Mouse (Mus musculus): ENCODE data around the gene Magi2. TPM values are rescaled to one million over a fixed set of nuclear protein-coding genes. Genes with fewer than 3 reads are reported as not detected.
"Not testable (repeated sequence)": the region's sequence is repeated elsewhere in the genome, so short reads cannot be mapped to it uniquely, and the experiment has no call there.

Magi2 gene
- total RNA-seq, 2 experiments from 2014 or later: 5.4 to 7.1 TPM

DNA sequence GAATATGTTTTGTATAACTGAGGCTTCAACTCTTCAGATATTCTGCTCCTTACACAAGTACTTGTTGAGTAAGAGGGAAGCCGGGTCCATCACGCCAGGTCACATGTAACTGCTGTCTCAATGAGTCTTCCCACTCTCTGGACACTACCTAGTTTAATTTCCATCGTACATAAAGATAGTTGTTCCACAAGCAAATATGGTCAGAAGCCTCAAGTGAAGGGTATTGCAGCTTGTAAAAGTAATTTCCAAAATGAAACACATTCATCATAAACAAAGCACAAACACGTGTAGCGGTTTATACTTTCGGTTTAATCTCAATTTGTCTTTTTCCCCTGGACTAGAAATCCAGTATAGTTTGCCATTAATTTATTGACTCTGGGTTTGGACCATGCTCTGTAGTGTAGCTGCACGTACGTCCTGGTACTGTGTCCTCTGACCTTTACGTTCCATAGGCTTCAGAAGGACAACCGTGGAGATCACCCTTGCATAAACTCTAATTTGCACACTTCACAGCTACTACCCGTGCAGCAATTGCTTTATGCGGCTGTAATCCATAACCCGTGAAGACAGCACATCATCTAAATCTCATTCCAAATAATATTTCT, 1477.2 kb downstream of the Magi2 start:
- DNase-seq (ENCODE audit: low spot score): no peak
- intact Hi-C loops (cut with DNase I): loop anchor here (5.0 kb wide), 2 partner anchors 68 to 1182 kb away; no protein-coding TSS in a partner anchor

DNA sequence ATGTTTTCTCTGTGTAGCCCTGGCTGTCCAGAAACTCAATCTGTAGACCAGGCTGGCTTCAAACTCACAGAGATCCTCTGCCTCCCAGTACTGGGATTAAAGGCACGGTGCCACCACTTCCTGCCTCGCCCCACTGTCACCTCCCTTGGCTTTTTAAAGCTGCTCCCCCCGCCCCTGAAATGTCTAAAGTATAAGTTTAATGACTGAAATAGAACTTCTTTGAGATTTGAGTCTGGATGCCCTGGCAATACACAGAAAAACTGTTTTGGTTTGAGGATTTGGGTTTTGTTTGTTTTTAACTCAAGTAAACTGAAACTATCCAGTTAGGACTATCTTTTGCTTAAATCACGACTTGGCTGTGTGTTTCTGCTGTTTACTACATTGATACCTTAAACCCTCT, 1478.0 kb downstream of the Magi2 start:
- DNase-seq (ENCODE audit: low spot score): no peak
- intact Hi-C loops (cut with DNase I): loop anchor here (5.0 kb wide), 2 partner anchors 67 to 1183 kb away; no protein-coding TSS in a partner anchor

DNA sequence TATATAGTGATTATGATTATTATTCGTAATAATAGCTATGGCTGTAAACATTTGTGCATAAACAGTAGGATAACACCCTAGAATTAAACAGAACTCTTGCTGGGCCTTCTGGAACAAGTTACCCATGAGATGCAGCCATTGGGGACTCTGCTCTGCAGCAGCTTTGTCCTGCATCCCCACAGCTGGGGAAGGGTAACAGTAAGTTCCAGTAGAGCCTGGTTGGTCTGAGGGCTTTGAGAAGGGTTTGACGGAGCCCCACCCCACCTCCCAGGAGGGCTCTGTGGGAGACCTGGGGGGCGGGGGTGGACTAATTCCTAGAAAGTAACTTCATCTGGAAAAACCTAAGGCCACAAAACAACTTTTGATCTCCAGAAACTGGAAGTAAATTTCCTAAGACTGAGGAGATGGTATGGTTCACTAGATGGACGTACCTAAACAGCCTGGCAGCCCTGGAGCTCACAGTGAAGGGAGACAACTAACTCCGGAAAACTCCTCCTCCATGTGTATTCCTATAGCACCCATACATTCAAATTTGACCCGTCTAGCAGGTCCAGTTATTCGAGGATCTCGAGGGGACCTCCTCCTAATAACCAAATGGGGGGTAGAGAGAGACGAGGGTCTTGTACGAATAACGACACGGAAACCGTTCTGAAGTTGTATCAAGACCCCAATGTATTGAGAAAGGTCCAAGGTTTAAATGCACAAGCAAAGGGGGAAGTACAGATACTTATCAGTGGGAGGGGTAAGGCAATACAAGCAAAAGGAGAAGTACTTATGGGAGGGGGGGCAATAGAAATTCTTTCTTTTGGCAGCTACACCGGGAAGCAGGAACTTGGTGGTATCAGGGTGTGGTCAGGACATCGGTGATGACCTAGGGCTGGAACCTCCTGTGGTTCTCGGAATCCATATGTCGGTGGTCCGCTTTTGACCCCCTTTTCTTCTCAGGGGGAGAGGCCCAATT, 1479.8 kb downstream of the Magi2 start:
- DNase-seq (ENCODE audit: low spot score); intact Hi-C loops (cut with DNase I): not testable (repeated sequence)

DNA sequence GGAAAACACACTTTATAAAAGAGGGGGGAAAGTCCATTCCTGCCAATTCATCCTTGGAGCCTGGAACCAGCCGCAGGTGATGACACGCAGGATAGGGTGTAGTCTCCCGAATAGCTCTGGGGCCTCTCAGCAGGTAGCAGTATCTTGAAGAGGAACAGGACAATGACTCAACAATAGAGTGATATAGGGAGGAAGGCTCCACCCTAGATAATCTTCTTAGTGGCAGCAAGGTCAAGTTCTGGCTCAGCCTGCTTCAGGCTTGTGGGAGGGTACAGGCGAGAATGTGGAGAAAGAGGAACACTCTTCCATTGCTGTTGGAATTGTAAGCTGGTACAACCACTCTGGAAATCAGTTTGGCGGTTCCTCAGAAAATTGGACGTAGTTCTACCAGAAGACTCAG, 1484.0 kb downstream of the Magi2 start:
- intact Hi-C loops (cut with DNase I); DNase-seq (ENCODE audit: low spot score): not testable (repeated sequence)

DNA sequence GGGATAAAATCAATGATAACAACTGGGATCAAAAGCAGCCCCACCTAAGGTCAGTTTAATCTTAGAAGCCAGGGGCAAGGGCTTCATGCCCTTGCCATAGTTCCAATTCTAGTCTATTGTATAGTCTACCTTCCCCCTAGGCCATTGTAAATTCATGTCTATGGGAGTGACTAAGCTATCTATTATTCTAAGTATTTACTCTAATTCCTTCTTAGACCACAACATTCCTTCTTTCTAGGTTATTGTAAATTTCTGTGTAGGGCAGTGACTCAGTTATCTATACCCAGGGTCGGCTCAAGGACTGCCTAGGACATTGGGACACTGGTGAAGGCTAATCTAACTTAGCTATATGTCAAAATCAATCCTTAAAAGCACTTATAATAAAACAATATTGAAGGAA, 1487.8 kb downstream of the Magi2 start:
- intact Hi-C loops (cut with DNase I); DNase-seq (ENCODE audit: low spot score): not testable (repeated sequence)

DNA sequence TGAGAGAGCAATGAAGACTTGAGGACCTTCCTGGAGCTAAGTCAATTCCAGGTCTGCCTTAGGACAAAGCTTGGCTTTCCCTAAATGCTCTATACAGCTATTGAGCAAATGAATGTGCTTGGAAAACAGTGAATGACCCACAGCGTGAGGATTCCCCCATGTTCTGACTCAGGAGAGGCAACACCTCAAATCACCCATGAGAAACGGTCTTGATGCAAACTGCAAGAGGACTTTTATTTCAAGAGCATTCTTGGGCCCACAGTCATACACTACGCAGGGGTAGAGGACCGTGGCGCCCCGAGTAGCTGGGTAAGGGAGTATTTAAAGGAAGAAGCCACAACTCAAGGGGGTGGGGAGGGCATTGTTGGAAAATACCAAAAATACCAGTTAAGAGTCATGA, 1489.1 kb downstream of the Magi2 start:
- DNase-seq (ENCODE audit: low spot score); intact Hi-C loops (cut with DNase I): not testable (repeated sequence)

DNA sequence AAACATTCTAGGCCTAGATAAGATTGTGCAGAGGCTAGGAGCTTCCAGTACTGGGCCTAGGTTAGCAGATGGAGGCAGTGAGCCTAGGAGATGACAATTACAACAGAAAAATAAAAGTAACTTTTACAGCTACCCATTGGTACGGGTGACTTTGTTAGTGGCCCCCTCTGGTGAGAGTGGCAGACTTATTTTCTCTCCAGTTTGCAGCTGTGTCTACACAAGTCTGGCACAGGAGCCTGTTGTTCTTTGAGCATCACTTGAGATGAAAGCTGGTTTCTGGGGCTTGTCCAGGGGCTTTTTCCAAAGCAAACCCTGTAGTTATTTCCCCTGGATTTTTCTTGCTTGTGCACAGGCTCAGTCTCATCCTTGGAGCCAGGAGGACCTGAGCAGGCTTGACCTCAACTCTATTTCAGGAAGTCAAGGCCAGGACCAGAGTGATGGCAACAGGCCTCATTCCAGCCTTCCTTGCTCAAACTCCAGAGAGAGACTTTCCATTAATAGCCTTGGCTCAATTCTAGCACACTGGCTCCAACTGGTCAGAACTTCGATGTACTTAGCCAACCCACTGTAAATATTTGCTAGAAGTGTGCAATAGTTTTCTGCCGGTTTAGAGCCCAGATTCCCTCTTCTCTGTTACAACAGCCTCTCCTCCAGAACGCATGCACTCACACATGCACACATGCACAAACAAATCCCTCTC, 1493.5 kb downstream of the Magi2 start:
- intact Hi-C loops (cut with DNase I): loop anchor here (5.0 kb wide), 1 partner anchor 47 kb away; no protein-coding TSS in a partner anchor
- DNase-seq (ENCODE audit: low spot score): peak; percentile 23

DNA sequence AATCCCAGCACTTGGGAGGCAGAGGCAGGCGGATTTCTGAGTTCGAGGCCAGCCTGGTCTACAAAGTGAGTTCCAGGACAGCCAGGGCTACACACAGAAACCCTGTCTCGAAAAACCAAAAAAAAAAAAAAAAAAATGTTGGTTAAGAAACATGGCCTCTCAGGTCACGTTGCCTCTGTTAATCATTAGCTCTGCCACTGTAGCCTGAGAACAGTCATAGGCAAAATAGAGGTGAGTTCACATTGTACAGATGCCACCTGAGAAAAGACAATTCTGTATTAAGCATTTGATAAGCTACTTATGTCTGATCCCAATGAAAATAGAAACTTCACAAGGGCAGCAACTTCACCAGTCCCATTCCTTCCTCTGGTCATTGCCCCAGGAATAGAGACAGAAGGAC, 1496.4 kb downstream of the Magi2 start:
- DNase-seq (ENCODE audit: low spot score): not testable (repeated sequence)
- intact Hi-C loops (cut with DNase I): loop anchor here (5.0 kb wide), 1 partner anchor 44 kb away; no protein-coding TSS in a partner anchor

DNA sequence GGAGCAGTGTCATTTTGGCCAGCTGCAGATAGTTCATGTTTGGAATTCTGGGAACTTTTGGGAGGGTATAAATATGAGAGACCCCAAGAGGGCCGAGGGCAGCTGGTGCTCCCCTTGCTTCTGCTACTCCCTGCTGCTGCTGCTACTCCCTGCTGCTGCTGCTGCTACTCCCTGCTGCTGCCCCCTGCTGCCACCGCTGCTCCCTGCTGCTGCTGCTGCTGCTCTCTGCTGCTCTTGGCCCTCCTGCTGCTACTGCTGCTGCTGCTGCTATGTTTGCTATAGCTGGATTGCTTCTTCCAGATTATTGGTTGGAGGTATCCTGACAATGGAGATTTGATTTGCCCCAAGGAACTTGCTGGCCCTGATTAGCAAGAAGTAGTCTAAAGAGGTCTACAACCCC, 1512.0 kb downstream of the Magi2 start:
- intact Hi-C loops (cut with DNase I): no loop called here
- no peak for DNase-seq (ENCODE audit: low spot score)

DNA sequence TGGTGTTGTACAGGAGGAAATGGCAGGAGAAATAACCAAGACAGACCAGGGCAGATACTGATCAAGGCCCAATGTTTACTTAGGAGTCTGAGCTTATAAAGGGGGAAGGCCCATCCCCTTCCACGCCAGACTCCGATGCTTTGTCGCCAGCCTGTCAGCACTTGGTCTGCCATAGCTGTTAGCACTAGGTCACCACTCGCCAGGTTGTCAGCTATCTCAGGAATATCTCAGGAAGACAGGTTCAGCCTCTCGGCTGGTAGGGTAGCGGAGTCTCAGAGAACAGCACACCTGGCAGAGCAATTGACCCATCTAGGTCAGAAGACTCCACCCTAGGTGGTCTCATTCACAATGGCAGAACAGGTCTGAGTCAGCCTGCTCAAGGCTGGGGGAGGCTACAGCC, 1514.4 kb downstream of the Magi2 start:
- no peak for DNase-seq (ENCODE audit: low spot score)
- intact Hi-C loops (cut with DNase I): no loop called here

DNA sequence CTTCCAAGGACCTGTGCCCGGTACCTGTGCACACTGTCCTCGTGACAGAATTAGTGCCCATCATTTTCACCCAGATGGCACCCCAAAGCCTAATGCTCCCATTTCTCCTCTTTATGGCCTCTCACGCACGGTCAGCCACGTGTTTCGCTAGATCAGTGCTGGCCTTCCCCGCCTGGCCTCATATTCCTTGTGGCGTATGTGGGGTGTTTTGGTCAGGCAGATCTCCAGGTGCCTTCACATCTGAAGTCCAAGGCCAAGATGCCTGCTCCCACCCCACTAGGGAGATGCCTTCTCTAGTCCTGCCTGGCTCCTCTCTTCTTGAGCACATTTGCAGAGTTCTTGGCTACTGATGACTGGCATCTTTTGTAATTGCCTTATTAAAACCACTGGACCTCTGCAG, 1515.1 kb downstream of the Magi2 start:
- intact Hi-C loops (cut with DNase I): no loop called here
- DNase-seq (ENCODE audit: low spot score): no peak

DNA sequence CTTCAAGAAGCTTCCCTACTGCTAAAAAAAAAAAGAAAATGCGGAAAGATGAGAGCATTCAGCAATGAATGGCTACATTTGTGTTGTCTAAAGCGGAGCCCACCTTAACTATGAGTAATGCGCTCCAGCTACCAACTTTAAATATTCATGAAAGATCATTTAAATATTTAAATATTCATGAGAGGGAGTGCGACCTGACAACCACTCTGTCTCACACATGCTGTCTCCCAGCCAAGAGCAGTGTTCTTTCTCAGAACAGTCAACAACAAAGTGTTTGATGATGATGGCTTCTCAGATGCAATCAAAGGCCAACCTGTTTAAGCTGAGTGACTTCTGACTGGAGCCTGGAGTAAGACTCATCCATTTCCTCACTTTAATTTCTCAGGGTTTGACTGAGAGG, 1521.3 kb downstream of the Magi2 start:
- DNase-seq (ENCODE audit: low spot score): no peak
- intact Hi-C loops (cut with DNase I): no loop called here

DNA sequence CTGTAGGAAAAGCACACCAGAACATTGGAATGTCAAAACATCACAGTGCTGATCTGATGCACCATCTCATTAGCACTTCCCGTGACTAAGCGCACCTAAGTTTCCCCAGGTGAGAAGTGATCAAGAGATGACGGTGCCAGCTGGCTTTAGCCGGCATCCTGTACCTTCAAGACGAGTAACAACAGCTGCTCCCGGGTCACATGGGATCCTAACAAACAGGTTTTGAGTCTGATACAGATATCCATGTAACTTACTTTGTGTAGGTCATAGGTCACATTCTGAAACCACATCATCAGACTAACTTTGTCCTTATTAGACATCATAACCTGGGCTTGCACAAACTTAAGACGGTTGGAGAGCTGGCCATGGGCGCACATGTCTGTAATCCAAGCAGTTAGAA, 1522.0 kb downstream of the Magi2 start:
- DNase-seq (ENCODE audit: low spot score): no peak
- intact Hi-C loops (cut with DNase I): no loop called here

DNA sequence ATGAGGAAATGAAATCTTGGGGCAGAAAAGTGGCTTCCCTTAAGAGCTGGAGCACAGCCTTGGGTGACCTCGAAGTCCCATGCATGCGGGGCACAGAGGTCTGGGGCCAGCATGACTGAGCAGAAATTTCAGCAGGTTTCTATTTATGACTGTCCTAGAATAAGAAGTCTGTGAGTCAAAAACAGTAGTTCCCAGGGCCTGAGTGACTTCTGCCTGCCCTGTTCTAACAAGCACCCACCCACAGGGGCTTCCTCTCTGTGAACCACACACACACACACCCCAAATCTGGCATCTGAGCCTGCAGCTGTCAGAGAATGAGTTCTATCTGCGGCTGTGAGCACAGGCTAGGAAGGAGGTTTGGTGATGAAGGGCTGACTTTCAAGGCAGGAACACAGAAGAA, 1522.7 kb downstream of the Magi2 start:
- no peak for DNase-seq (ENCODE audit: low spot score)
- intact Hi-C loops (cut with DNase I): no loop called here

DNA sequence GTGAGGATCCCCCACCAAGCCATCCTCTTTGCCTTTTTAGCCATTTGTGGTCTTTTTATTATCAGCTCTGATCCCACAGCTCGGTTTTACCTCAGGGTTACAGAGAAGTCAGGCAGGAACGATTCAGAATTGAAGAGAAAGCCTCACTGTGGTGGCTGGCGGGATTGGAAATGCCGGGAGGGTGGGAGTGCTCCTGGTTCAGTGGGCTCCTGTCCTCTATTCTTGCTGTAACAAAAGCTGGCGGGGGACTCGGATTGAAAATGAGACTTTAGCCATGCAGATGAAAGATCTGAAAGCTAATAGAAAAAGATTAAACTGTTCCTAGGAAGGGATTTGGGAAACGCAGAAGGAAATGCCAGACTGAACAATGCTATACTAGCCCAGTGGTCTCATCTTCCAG, 1524.2 kb downstream of the Magi2 start:
- intact Hi-C loops (cut with DNase I): no loop called here
- no peak for DNase-seq (ENCODE audit: low spot score)

DNA sequence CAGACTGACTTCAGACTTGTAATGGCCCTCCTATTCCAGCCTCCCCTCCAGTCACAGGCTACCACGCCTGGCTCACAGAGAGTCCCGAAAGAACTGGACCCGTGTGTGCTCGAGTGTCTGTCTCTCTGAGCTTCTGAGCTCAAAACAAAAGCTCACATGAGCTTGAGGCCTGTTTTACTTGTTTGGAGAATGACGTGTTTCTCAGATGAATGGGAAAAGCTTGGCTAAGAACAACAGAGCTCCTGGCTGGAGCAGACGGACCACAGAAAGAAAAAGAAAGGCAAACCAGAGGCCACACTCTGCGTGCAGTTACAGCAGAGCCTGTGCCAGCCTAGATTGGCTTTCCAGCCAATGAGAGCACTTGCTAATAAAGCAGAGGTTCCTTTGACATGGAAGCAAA, 1524.9 kb downstream of the Magi2 start:
- intact Hi-C loops (cut with DNase I): no loop called here
- DNase-seq (ENCODE audit: low spot score): no peak

DNA sequence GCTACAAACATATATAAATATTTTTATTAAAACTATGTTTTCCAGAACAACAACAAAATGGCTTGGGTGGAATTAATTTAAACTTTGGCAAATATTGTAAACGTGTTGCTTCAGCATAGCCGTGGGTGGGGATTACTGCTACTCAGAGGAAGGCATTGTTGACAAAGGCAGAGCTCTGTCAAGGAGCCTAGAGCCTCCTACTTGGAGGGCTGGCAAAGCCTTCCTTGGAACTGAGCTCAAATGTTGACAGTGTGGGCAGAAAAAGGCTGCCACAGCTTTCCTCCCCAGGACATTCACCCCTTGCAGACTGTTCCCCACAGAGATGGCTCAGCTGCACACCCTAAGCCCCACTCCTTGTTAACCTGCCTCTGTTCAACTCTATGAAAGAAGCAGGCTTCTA, 1526.3 kb downstream of the Magi2 start:
- intact Hi-C loops (cut with DNase I): no loop called here
- no peak for DNase-seq (ENCODE audit: low spot score)

DNA sequence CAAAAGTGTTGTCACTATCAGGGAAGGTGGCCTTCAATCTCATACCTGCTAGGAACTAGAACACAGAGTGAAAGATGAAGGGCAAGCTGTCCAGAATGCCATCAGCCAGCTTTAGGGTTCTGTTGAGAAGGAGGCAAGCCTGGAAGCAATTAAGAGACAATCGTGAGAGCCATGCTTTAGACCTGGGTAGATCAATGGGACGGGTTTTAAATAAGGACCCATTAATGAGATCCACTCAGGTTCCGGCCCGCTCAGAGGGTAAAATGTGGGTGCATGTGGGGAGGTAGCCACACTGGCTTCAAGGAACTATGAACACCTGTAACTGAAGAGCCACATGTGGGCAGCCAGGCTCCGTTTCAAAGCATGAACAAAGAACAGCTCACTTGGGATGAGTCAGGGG, 1527.1 kb downstream of the Magi2 start:
- DNase-seq (ENCODE audit: low spot score): no peak
- intact Hi-C loops (cut with DNase I): no loop called here
